In genomic region chr1:58238961-58239360, GRCm38 (mm10) we compare ENCODE assay signal across 25 mouse cellular contexts. TPM values are rescaled to one million over a fixed set of nuclear protein-coding genes. Genes with fewer than 3 reads are reported as not detected.
DNase-seq lines count a peak whose midpoint lies in the region; ATAC-seq and TF ChIP-seq lines count a peak whose summit lies in the region.
"Had no signal": no experiment of that assay in that cellular context is flagged by ENCODE, and none has a peak within 500 bp of the region (broad histone marks: within the 10 kb centered on the region; RNA-seq: fewer than 3 reads in every experiment).

No protein-coding gene starts in this region.

- 94% methylated on average over 9 of the region's 9 CpGs for WGBS in forebrain, embryonic 11.5 days
- WGBS in forebrain, postnatal 0 days = 92% methylated on average over 9 of the region's 9 CpGs
- 92% methylated on average over 9 of the region's 9 CpGs for WGBS in heart, embryonic 10.5 days
- WGBS in heart, embryonic 12.5 days = 88% methylated on average over 9 of the region's 9 CpGs
- WGBS in thymus, adult 2 months = 96% methylated on average over 9 of the region's 9 CpGs

- no peak overlapping the region for H3K9ac ChIP-seq in forebrain, embryonic 11.5 days (ENCODE audit: low read length)
- H3K9ac ChIP-seq in forebrain, postnatal 0 days = no peak overlapping the region
- no peak overlapping the region for H3K9ac ChIP-seq in heart, embryonic 12.5 days

- no peaks in the 10 kb centered on the region for H3K27me3 ChIP-seq in forebrain, embryonic 11.5 days (ENCODE audit: control insufficient read depth, insufficient read depth, low read length)
- no peaks in the 10 kb centered on the region for H3K27me3 ChIP-seq in forebrain, postnatal 0 days (ENCODE audit: insufficient read depth, low read length)
- no peaks in the 10 kb centered on the region for H3K27me3 ChIP-seq in heart, embryonic 10.5 days (ENCODE audit: insufficient read depth, poor library complexity, severe bottlenecking)
- no peaks in the 10 kb centered on the region for H3K27me3 ChIP-seq in heart, embryonic 12.5 days (replicated peaks)
- no peaks in the 10 kb centered on the region for H3K27me3 ChIP-seq in thymus, adult 2 months (ENCODE audit: control insufficient read depth, insufficient read depth, low read length)
- H3K27me3 ChIP-seq: CH12.LX had no signal

- ATAC-seq in forebrain, embryonic 11.5 days (replicated peaks; ENCODE audit: low FRiP score) = no peak
- no peak for ATAC-seq in forebrain, postnatal 0 days
- ATAC-seq in heart, embryonic 12.5 days (ENCODE audit: insufficient number of reproducible peaks, low FRiP score) = no peak
- peak; percentile 22; the same call in 1 of the 2 replicates for ATAC-seq in megakaryocyte-erythroid progenitor cell, adult 5-6 weeks (replicated peaks; ENCODE audit: low FRiP score, low TSS enrichment, poor library complexity, severe bottlenecking)
- ATAC-seq: activated CD4-positive, CD25-positive, alpha-beta regulatory T cell, adult 4 months; CD4-positive, CD25-positive, alpha-beta regulatory T cell, adult 4 months; Patski had no signal

- peak; percentile 45 for DNase-seq in forebrain, embryonic 11.5 days (ENCODE audit: low spot score)
- no peak for DNase-seq in forebrain, postnatal 0 days
- peak; percentile 80 for DNase-seq in heart, adult 11 months
- no peak for DNase-seq in heart, adult 9 months (ENCODE audit: low spot score in 2 of 2)
- peak; percentile 53 for DNase-seq in heart, embryonic 10.5 days (ENCODE audit: low spot score)
- no peak for DNase-seq in thymus, adult 2 months
- DNase-seq: adrenal gland, adult 2 months; adrenal gland, adult 8-10 months; adrenal gland, postnatal 10 days; adrenal gland, postnatal 14 days; adrenal gland, postnatal 25 days; adrenal gland, postnatal 36 days; B cell, adult 2 months; cerebellum, adult 11 months; cerebellum, adult 11-12 months had no signal

- H3K4me3 ChIP-seq in forebrain, embryonic 11.5 days (ENCODE audit: low read depth, low read length) = no peak overlapping the region
- no peak overlapping the region for H3K4me3 ChIP-seq in forebrain, postnatal 0 days (ENCODE audit: low read depth, low read length)
- no peak overlapping the region for H3K4me3 ChIP-seq in heart, embryonic 10.5 days
- no peak overlapping the region for H3K4me3 ChIP-seq in heart, embryonic 12.5 days
- no peak overlapping the region for H3K4me3 ChIP-seq in thymus, adult 2 months (ENCODE audit: control insufficient read depth, insufficient read depth, low read length)

- TF ChIP-seq CTCF in forebrain, postnatal 0 days (IDR thresholded peaks at IDR 0.05; ENCODE audit: low read depth) = no peak
- TF ChIP-seq CTCF in thymus, adult 2 months (IDR thresholded peaks at IDR 0.05; ENCODE audit: borderline replicate concordance, control insufficient read depth, extremely low read depth, insufficient read depth, low read length, poor library complexity) = no peak

- no peaks in the 10 kb centered on the region for H3K4me1 ChIP-seq in forebrain, embryonic 11.5 days (replicated peaks; ENCODE audit: control insufficient read depth, insufficient read depth, low read length)
- H3K4me1 ChIP-seq in forebrain, postnatal 0 days (ENCODE audit: insufficient read depth) = no peaks in the 10 kb centered on the region
- peaks cover 8% of the 10 kb centered on the region for H3K4me1 ChIP-seq in heart, embryonic 10.5 days
- peaks cover 15% of the 10 kb centered on the region for H3K4me1 ChIP-seq in heart, embryonic 12.5 days (replicated peaks)
- no peaks in the 10 kb centered on the region; the same call in 1 of the 2 replicates for H3K4me1 ChIP-seq in thymus, adult 2 months (replicated peaks; ENCODE audit: control insufficient read depth, insufficient read depth, low read length)

- H3K27ac ChIP-seq in forebrain, embryonic 11.5 days (ENCODE audit: low read depth, low read length) = no peak overlapping the region
- H3K27ac ChIP-seq in forebrain, postnatal 0 days (ENCODE audit: low read depth, low read length) = no peak overlapping the region
- no peak overlapping the region for H3K27ac ChIP-seq in heart, embryonic 10.5 days
- H3K27ac ChIP-seq in heart, embryonic 12.5 days (ENCODE audit: poor library complexity, severe bottlenecking) = no peak overlapping the region
- H3K27ac ChIP-seq in thymus, adult 2 months (ENCODE audit: control insufficient read depth, insufficient read depth, low read length) = no peak overlapping the region

- no peak for TF ChIP-seq POLR2A in thymus, adult 2 months (IDR thresholded peaks at IDR 0.05; ENCODE audit: control insufficient read depth, extremely low read depth, insufficient read depth, low read length, poor library complexity)

- no peaks in the 10 kb centered on the region for H3K9me3 ChIP-seq in forebrain, embryonic 11.5 days (ENCODE audit: control insufficient read depth, low read length)
- H3K9me3 ChIP-seq in forebrain, postnatal 0 days (ENCODE audit: low read length) = no peaks in the 10 kb centered on the region
- no peaks in the 10 kb centered on the region for H3K9me3 ChIP-seq in heart, embryonic 10.5 days
- no peaks in the 10 kb centered on the region for H3K9me3 ChIP-seq in heart, embryonic 12.5 days (replicated peaks)
- H3K9me3 ChIP-seq: G1E had no signal

- no peaks in the 10 kb centered on the region for H3K36me3 ChIP-seq in forebrain, embryonic 11.5 days (ENCODE audit: control insufficient read depth, insufficient read depth, low read length)
- no peaks in the 10 kb centered on the region for H3K36me3 ChIP-seq in forebrain, postnatal 0 days (ENCODE audit: insufficient read depth)
- no peaks in the 10 kb centered on the region for H3K36me3 ChIP-seq in heart, embryonic 10.5 days
- no peaks in the 10 kb centered on the region for H3K36me3 ChIP-seq in heart, embryonic 12.5 days
- H3K36me3 ChIP-seq in thymus, adult 2 months (ENCODE audit: control insufficient read depth, insufficient read depth, low read length) = no peaks in the 10 kb centered on the region
- H3K36me3 ChIP-seq: G1E had no signal

- no peak overlapping the region for H3K4me2 ChIP-seq in forebrain, embryonic 11.5 days (ENCODE audit: low read depth, low read length, severe bottlenecking)
- H3K4me2 ChIP-seq in forebrain, postnatal 0 days (ENCODE audit: low read depth) = no peak overlapping the region
- no peak overlapping the region for H3K4me2 ChIP-seq in heart, embryonic 12.5 days

RNA-seq across cellular contexts. Expression of gene Aox4, which starts 28.8 kb away (rescaled TPM):
- 0.07 TPM in 1 of 2 replicates, not detected in the other for polyA plus RNA-seq in forebrain, embryonic 11.5 days (2014; fragmentation: Nextera tagmentation; extraction: Ambion mirVana)
- 0.95 and 1.8 TPM in 2 replicates for total RNA-seq in forebrain, postnatal 0 days (2014; rRNA removed)
- 1.0 and 1.2 TPM in 2 replicates for polyA plus RNA-seq in forebrain, postnatal 0 days (2015; fragmentation: Nextera tagmentation; extraction: Ambion mirVana)
- 1.1 and 2.7 TPM in 2 replicates for polyA plus RNA-seq in heart, embryonic 10.5 days (2016; fragmentation: Nextera tagmentation; extraction: Ambion mirVana)
- polyA plus RNA-seq in heart, embryonic 12.5 days (2016; fragmentation: Nextera tagmentation; extraction: Ambion mirVana) = 0.14 and 0.27 TPM in 2 replicates
- total RNA-seq in megakaryocyte-erythroid progenitor cell, adult 5-6 weeks (2014; fragmentation: Nextera tagmentation) = 0.42 TPM in 1 of 2 replicates, not detected in the other
- not detected in 2 replicates for total RNA-seq in megakaryocyte-erythroid progenitor cell, adult 5-6 weeks (2017)
- 0.18 and 0.43 TPM in 2 replicates for polyA plus RNA-seq in thymus, adult 2 months (2012; rRNA removed)
- total RNA-seq: adrenal gland, adult 18-20 months; adrenal gland, adult 8-10 months; adrenal gland, postnatal 25 days; MEL had no signal
- polyA plus RNA-seq: activated CD4-positive, CD25-positive, alpha-beta regulatory T cell, adult 4 months; adrenal gland, adult 2 months; C2C12; Patski had no signal

RNA-seq across cellular contexts. Expression of gene Aox2, which starts 39.2 kb away (rescaled TPM):
- 0.05 TPM in 1 of 2 replicates, not detected in the other for polyA plus RNA-seq in forebrain, embryonic 11.5 days (2014; fragmentation: Nextera tagmentation; extraction: Ambion mirVana)
- 0.05 TPM in 1 of 2 replicates, not detected in the other for total RNA-seq in forebrain, postnatal 0 days (2014; rRNA removed)
- not detected in 2 replicates for polyA plus RNA-seq in forebrain, postnatal 0 days (2015; fragmentation: Nextera tagmentation; extraction: Ambion mirVana)
- polyA plus RNA-seq in heart, embryonic 10.5 days (2016; fragmentation: Nextera tagmentation; extraction: Ambion mirVana) = 0.05 TPM in 1 of 2 replicates, not detected in the other
- not detected in 2 replicates for polyA plus RNA-seq in heart, embryonic 12.5 days (2016; fragmentation: Nextera tagmentation; extraction: Ambion mirVana)
- total RNA-seq in megakaryocyte-erythroid progenitor cell, adult 5-6 weeks (2014; fragmentation: Nextera tagmentation) = not detected in 2 replicates
- not detected in 2 replicates for total RNA-seq in megakaryocyte-erythroid progenitor cell, adult 5-6 weeks (2017)
- 0.46 and 0.50 TPM in 2 replicates for polyA plus RNA-seq in thymus, adult 2 months (2012; rRNA removed)
- total RNA-seq: CH12.LX had no signal
- polyA plus RNA-seq: C2C12 had no signal

Comparison
In these comparisons a context has a peak if more than half of its experiments do, and no peak if none do; other contexts are left out.
1. DNase-seq: peak in forebrain, embryonic 11.5 days (single experiment), heart, adult 11 months (single experiment) and heart, embryonic 10.5 days (single experiment); none in forebrain, postnatal 0 days (single experiment), heart, adult 9 months (0 of 2) and thymus, adult 2 months (single experiment).